Mouse (Mus musculus) Muller cell, postnatal 12 days (primary cell): ENCODE measurements around the gene Ctla4.

ENCODE experiments used
- DNase-seq: peaks from one replicate; pipeline ENCODE4 v3.0.0-alpha.2; 2015; ENCODE audit errors: inconsistent ontology term

Gene Ctla4

GRCm38 (mm10) chr1:60961080-60961479 lies 74.3 kb downstream of the Ctla4 start:
- peak; percentile 15 for DNase-seq

- no peak for DNase-seq
Measured at GRCm38 (mm10) chr1:60962095-60962494, 75.3 kb downstream of the Ctla4 start.
